Mouse (Mus musculus): ENCODE results near the gene Sh3glb1.

The Sh3glb1 gene

DNA sequence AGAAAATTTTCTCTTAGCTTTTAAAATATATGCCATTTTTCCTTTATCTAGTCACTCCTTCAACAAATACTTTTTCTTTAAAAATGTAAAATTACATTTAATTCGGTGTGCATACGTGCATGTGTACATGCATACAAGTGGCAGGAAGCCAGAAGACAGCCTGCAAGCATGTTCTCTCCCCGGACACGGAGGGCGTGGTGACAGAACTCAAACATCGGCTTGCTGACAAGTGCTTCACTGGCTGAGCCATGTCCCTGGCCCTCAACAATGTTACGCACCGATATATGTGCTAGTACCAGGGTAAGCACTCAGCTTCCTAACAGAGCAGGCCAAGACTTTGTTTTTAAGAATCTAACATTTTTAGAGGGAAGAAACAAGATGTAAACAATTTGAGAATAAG is 5.5 kb downstream of the Sh3glb1 start:
- no peak for DNase-seq

DNA sequence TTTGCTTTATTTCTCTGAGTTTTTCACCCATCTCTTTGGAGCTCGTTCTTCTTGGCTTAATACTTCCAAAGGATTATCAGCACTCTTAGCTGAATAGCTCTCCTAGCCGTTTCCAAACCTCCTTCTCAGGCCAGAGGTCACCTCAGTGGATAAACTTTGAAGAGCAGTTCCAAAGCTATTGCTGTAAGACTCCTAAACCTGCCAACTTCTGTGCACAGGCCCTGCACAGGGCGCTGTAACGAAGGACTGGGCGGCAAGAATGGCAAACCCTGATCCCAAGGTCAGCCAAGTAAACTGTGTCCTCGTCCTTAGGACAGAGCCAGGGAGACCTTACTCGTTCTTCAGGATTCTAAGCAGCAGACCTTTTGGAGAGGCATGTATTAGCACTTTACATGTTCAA is 6.0 kb downstream of the Sh3glb1 start:
- DNase-seq = peak; percentile 47 to 83

DNA sequence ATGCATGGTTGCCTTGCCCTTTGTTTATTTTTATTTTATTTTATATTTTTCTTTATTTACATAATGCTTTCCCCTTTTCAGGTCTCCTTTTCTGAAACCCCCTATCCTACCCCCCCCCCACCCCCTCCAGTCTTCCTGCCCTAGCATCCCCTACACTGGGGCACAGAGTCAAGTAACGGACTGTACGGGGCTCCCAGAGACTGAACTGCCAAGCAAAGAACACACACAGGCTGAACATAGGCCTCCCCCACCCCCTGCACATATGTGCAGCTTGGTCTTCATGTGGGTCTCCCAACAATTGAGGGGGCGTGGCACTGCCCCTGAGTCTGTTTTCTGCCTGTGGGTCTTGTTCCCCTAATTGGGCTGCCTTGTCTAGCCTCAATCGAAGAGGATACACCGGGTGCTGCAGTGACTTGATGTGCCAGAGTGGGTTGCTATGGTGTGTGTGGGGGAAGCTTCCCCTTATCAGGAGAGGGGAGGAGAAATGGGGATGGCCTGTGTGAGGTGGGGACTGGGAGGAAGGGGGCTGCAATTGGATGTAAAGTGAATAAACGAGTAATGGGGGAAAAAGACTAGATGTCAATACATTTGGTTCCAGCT is 8.4 kb downstream of the Sh3glb1 start:
- no peak for DNase-seq

DNA sequence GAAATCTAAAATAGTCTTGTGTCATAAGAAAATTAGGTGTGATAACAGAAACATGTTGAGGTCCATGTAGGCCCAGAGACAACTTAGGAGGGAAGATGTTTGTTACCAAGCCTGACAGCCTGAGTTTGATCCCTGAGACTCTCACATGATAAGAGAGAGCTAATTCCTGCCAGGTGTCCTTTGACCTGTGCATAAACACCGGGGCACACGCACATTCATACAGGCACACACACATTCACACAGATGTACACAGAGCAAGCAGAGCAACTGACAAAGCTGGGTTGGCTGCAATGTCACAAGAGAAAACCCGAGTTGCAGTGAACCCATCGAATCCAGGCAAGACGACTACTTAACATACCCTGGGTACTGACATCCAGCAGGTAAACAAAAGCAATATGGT is 11.5 kb downstream of the Sh3glb1 start:
- no peak for DNase-seq

DNA sequence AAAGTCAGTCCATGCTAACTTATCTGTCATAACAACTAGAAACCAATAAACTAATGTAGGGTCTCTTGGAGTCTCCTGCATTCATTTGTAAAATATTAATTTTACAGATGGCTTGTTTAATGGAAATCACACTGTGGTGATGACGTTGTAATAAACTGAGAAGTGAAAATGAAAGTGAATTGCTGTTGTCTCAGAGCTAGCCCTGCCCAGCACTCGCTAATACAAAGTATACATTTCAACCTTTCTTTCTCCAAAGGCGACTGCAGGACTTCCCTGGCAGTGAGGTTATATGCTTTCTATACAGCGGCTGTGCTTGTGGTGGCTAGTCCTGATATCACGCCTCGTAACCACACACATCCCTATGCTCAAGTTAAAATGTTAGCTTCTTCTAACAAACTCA is 16.2 kb downstream of the Sh3glb1 start:
- DNase-seq = no peak

DNA sequence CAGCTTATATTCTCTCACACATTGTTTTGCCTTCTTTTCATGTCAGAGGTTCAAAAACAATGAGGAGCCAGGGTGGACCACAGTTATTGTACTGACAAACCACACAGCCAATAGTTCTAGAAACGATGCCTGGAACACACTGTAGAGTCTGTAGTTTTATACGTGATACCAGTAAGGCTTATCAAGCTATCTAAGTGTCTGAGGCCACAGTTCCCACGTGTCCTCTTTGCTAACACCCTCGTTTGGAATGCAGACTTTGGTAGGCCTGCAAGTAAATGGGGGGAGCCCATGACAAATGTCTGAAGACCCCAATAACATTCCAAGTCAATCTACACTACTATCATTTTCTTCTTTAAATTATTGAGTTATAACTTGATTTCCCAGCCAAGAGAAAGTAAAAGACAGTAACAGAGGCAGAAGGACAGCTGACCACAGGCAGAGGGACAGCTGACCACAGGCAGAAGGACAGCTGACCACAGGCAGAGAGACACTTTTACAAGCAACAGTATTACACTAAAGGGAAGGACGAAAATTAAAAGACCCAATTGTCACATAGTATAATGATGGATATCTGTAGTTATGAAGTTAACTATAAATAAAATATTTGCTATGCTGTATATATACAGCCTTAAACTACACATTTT is 21.2 kb downstream of the Sh3glb1 start:
- DNase-seq = no peak

DNA sequence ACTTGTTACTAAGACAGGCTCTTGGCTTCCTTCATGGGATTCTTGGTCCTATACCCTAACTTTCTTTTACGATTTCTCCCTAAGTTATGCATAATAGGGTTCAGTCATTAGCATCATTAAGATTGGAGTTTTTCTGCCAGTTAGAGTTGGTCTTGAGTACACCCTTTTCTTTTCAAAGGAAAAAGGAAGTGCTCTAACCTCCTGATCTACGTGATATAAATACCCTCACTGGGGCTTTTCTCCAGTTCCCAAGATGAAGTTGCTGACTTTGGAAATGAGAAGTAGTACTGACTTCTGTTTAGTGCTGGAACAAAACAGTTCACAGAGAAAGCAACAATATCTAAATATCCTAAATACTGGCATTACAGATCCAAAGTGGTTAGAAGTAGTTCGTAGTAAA is 22.2 kb downstream of the Sh3glb1 start:
- no peak for DNase-seq

DNA sequence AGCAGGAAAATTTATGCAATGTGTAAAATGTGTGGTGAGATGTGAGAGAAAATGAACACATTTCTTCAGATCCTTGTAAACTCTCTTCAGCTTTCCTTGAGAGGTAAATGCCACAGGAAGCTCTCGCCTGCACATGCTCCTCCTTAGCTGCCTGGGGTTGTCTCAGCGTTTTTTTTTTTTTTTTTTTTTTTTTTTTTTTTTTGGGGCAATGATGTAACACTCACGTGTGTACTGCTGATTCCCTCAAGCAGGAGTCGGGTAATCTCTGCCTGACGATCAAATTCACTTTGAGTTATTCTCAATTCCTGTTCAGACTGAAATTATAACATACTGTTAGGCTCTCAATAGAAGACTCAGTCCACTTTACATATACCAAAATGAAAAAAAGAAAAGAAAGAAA is 23.0 kb downstream of the Sh3glb1 start:
- DNase-seq = no peak

DNA sequence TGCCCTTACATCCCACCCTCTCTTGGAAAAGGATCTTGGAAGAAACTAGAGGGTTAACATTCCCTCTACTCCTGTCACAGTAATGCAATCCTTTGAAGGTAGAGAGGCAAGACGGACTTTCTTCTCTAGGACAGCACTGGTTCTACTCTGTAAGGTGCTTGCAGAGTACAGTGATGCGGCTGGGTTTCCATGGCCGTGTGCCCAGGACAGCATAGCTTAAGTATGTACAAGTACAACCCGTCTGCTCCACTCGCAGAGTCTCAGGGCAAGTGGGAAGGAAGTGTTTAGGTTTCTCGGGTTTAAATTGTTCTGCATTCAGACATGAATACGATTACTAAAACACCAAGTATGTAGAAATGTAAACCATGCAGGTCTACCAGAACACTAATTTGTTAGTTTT is 25.2 kb downstream of the Sh3glb1 start:
- no peak for DNase-seq

DNA sequence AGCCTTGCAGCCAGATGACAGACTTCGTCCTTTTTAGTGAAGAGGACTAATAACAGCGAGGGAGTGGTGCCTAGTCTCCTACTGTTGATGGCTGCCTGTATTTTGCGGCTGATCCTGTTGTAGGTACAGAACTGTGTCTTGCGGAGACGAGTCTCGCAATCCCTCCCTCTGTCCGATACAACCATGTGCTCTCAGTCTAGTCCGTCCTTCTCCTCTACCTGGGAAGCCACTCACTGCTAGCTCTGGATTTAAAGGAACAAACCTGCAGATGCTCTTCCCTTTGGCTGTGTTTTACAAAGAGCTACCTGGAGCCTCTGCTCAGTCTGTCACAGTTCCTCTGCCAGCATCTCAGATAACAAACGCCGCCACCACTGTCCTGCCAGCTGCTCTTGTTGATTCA is 26.1 kb downstream of the Sh3glb1 start:
- no peak for DNase-seq

DNA sequence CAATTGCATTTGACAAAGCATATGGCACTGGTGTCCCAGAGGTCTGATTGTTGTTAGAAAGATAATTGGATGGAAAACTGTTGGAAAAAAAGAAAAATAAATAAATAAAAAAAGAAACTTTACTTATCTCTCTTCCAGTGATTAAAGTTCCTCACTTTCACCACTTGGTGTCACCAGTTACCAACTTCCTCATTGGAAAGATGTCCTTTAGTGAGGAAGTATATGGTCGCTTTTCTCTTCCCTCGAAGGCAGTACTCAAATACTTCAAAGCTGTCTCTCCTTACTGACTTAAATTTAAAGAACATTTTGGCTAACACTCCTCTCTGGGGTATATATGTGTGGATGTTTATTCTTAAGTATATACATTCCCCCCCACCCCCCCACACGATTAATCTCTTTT is 28.1 kb downstream of the Sh3glb1 start:
- no peak for DNase-seq

DNA sequence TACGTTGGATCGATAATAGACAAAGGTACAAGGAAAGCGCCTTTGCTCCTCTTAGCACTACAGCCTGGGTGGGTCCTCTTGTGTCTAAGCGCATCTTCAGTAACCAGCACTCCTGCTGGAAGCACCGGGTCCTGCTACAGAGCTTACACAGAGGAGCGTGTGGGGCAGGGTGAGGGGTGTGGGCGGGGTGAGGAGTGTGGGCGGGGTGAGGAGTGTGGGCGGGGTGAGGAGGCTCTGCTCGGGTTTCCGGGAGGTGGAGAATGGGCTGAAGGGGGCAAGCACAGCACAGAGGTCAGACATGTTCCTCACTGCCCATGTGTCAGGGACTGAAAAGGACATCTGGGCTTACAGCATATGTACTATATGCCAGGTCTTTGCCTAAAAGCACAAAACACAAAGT is 30.9 kb downstream of the Sh3glb1 start:
- peak; percentile 39 to 68 for DNase-seq

DNA sequence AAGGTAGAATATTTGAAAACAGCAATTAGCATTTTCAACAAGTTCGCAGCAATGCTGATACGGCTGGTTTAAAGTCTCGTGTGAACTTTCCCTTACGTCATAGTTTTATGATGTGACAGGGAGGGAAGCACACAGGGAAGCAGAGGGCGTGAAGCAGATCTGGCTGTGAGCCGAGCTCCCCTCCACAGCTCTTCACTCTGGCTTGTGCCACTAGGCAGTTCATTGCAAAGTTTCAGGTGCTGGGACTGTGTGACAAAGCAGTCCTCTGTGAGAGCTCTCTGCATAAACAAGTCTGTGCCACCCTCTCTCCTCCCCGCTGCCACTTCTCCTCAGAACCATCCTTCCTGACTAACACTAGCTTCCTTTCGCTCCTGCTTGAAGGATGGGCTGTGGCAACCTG is 31.9 kb downstream of the Sh3glb1 start:
- peak in 1 of 2 experiments; percentile 47 for DNase-seq

DNA sequence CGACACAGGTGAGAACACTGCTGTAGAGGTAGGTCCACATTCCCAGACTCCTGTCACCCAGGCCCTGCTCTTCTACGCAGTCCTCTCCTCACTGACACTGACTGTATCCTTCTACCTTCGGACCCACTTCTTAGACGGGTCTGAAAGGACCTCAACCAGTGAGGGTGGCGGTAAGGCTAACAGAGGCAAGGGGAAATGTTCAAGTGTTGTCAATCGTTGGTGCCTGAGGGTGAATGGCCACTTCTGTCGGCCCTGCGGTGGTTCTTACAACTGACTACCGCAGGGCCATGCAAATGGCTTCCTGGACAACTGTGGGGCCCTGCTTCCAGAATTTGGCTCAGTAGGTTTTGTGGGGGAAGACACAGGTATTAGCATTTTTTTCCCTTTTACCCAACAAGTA is 32.5 kb downstream of the Sh3glb1 start:
- no peak for DNase-seq

DNA sequence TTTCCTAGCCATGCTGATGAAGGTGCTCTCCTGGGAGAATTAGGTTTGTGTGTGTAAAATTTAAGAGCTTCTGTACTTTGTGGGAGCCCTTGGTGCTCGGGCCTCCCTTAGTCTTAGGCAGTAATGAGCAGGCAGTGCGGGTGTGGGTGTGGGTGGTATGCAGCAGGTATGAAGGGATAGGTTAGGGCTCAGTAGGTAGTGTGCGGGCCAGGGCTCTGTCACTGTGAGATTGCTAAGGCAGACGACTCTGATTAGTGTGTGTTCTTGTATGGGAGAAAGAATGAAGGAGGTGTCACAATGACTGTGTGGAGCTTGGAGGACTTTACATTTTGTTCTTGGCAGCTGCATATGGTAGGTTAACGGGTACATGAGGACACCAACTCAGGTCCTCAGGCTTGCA is 34.0 kb downstream of the Sh3glb1 start:
- no peak for DNase-seq

DNA sequence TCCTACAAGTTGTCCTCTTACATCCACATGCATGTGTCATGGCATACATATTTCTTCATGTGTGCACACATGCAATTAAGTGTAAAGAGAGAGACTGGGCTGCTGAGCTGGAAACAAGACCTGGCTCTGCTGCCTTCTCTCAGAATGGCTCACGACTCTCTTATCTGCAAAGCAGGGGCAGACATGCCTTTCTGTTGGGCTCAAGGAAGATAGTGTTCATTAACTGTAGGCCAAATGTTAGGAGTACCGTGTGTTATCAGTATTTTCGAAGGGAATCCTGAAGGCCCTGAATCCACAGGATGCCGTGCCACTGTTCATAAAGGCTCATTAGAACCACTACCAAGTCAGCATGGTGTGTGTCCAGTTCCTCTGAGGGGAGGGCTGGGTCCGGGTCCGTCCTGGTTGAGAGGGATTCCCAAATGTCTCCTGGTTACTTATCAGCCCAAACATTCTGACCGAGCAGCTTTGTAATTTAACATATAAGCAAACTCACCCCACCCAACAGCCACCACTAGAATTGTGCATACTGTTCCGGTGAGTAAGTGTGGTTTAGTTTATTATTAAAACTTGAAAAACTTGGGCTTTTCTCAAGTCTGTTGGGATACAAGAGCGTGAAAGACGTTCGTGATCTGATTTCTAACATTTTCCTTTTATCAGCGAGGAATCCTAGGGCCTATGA is 36.9 kb downstream of the Sh3glb1 start:
- no peak for DNase-seq

DNA sequence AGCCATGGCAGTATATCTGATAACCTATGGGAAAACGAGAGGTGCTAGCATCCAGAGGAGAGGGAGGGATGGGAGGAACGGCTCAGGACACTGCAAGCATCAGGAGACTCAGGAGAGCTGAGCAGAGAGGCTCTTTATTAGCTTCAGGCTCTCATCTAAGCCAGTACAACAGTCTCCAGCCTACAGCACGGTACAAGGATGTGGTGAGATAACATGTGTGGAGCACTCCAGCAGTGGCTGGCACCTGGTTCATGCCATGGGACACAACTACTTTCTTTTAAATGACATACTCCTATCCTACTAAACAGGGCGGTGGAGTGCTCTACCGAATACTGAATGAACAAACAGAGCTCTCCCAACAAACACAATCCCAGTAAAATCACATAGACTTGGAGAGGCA is 38.6 kb downstream of the Sh3glb1 start:
- DNase-seq = no peak

DNA sequence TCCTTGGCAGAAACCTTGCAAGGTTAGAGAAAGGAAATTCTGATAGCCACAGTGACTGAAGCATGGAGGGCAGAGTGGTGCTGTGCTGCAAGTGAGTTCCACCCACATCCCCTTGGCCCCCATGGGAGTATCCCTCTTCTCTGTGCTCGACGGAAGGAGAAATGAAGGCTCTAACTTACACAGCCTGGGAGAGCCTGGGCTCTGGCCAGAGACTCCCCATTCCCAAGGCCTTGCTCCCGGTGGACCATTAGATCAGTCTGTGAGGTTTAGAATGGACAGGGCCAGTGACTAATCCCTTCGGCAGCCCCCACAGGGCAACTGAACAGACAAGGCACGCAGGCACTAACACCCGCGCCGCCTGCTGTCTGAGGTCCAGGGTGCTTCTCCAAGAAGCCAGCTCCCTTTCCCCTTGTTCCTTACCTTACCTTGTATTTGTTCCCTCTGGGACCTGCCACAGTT is 40.4 kb downstream of the Sh3glb1 start:
- no peak for DNase-seq

DNA sequence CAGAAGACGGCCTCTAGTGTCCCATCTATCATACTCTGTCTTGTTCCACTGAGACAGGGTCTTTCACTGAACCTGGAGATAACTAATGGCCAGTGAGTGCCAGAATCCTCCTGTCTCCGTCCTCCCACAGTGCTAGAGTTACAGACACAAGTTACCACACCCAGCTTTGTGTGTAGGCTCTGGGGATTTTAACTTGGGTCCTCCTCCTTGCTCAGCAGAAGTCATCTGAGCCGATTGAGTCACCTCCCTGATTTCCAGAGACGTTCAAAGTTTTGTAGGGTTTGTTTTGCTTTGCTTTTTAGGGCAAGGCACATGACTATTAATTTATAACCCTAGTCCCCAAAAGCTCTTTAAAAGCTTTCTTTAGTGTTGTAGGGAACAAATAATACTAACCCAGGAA is 41.0 kb downstream of the Sh3glb1 start:
- DNase-seq = no peak

DNA sequence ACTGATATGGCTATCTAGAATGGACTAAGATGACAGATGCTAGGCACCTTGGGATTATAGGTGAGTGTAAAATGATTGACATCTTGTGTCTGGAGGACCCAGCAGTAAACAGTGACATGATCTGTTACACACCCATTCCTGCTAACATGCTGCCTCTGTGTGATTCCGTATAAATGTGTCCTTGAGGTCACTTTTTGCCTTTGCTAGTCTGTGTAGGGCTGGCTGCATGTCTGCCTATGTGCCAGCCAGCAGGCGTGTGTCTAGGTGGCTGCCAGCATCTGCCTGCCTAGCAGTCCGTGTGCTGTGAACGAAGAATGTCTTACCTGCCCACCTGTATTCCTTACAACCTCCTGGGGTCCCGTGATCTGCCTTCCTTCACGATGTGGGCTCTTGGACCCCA is 42.4 kb downstream of the Sh3glb1 start:
- no peak for DNase-seq

DNA sequence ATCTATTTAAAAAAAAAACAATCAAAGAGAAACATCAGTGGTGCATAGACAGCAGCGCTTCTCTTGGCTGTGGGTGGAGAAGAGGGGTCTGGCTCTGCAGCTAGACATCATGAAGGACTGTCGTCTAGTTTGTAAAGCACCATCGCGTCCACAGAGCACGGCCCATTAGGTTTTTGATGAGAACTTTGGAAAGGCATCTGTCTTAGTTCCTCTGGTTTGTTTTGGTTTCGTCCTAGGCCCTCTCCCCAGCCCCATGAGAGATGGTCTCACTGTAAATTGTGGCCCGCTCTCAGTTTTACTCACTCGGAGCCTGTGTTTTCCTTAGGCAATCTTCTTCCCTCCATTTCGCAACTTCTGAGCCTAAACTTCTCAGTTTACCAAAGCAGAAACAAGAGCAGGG is 43.9 kb downstream of the Sh3glb1 start:
- DNase-seq = no peak

DNA sequence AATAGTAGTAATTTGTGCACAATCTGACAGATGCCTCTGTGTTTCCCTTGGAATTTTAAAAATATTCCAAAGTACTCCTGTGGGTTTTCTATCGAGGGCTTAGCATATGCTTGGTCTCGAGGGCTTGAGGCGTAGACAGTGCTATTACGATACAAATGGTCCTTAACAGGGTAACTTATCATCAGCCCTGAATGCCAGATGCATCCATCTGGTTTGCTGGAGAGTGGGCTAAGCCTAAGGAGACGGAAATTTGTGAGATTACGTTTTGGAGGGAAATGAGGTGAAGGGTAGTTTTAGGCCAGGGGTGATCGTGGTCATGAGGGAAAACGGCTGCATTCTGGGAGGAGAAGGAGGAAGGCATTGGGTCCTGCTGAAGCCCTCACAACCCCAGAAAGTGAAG is 48.1 kb downstream of the Sh3glb1 start:
- no peak for DNase-seq

DNA sequence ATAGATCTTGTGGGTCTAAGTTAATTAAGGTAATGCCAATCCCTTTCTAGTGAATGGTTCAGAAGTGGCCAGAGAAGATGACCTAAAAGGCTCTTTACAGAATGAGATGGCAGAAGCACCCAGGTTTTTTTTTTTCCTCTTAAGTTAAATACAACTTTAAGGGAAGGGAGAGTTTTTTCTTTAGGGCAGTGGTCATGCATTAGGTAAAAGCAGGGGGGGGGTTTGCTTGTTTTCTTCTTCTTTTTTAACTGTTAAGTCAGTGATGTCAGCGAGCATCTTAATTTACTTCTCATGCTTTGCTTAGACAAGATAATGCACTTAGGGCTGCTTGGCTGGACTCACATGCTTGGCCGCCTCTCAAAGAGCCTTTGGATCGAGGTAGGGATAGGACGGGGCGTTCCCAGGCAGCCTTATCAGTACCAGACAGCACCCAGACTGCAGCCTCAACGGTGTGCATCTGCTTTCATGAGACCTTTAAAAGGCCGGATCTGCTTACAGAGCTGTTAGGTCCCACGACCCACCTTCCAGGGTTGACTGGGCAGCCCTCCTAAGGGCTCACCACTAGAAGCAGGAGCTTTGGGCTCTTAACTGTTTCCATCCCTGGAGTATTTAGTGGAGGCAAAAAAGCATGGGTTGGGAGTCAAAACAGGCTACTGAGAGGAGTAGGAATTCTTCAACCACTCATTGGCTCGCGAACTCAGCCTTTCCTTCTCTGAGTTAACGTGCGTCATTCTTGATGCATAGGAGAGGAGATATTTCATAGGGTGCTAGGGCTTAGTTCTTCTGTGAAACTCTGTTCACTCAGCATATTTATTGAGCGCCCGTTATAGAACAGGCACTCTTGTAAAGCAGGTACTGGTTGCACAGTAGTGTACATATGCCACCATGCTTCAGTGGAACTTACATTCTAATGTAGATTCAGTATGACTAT is 49.9 kb downstream of the Sh3glb1 start:
- no peak for DNase-seq

Data from kidney, postnatal 25 days (tissue).